Mouse (Mus musculus) left cerebral cortex, postnatal 25 days (tissue): ENCODE measurements around the gene Igfbp4. TPM values are rescaled to one million over a fixed set of nuclear protein-coding genes. Genes with fewer than 3 reads are reported as not detected.

ENCODE experiments used
- DNase-seq, 2 experiments: peaks; one replicate each; pipeline ENCODE4 v3.0.0; 2022; ENCODE audit warnings: low spot score in 2 of 2, mixed read lengths in 1 of 2
- intact Hi-C: fragments of 180-260 bp; cut with DNase I; formaldehyde crosslinking; loops from one replicate; pipeline ENCODE4 v1.15.1; 2025
- total RNA-seq, 2 experiments: library from RNA; stranded (reverse); gene quantifications; 2 replicates each; pipeline ENCODE4 v1.2.3; 2021

Gene Igfbp4
- total RNA-seq, 2 experiments from 2014 or later = 71.2 to 78.2 TPM

DNA sequence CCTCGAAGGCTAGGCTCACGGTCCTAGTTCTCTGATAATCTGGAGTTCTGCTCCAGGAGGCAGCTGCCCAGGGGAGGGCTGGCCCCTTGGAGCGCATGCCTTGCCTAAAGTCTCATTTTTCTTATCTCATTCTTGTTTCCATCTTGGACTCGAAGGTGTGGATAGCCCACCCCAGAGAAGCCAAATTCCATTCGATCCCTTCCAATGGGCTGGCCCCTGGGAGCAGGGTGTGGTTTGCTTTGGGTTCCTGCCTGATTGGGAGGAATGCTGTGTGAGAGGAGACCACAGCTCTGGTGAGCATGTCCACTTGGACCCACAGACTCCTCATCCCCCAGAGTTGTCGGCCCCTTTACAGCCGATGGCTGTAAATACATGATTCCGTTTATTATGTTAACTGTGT, 60.6 kb downstream of the Igfbp4 start:
- intact Hi-C loops = no loop called here
- no peak for DNase-seq

DNA sequence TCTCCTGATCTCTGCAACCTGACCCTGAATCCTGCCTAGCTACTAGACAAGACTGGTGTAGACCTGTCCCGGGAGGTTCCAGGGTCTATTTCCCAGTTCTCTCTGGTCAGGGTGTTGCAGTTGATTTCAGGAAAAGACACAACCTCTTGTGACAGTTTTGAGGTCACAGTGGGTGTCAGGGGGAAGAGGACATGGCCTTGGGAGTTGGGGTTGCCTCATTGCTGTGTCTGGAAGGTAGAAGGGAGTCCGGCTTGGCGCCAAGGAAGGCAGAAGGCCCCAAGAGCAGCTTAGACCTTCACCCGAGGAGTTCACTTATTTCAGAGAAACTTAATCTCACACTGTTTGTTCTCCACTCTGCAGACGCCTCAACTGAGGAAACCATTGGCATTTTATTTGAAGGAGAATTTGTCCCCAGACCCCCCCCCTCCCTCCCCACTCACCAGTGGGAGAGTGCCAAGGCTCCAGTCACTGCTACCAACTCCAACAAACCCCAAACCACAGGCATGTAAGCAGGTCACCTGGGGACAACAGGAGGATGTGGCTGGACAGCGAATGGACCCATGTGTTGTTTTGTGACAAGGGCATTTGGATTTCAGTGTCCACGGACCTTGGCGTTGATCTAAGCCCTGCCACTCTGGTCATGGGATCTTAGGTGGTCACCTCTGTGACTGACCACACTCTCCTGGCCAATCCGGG, 61.7 kb downstream of the Igfbp4 start:
- DNase-seq = no peak
- intact Hi-C loops = no loop called here

Other genes with a start within 250 kb of the Igfbp4 start
- gene Msl1, start 245.7 kb upstream of the Igfbp4 start, total RNA-seq = 100 to 1,000 TPM; 190 to 193 TPM
- gene Casc3, start 236.3 kb upstream of the Igfbp4 start, total RNA-seq = 10 to 100 TPM; 53.9 to 54.7 TPM
- 100 to 1,000 TPM; 138 to 148 TPM for gene Rapgefl1, start 204.5 kb upstream of the Igfbp4 start, total RNA-seq
- 10 to 100 TPM; 61.3 to 63.3 TPM for gene Wipf2, start 177.6 kb upstream of the Igfbp4 start, total RNA-seq
- under 1 TPM; 0.21 to 0.60 TPM for gene Cdc6, start 133.4 kb upstream of the Igfbp4 start, total RNA-seq
- 10 to 100 TPM in 1 of 2 experiments, 1 to 10 TPM in 1; 9.4 to 12.1 TPM for gene Rara, start 113.4 kb upstream of the Igfbp4 start, total RNA-seq
- gene Gjd3, start 58.2 kb upstream of the Igfbp4 start, total RNA-seq = 1 to 10 TPM; 2.9 to 3.0 TPM
- gene Top2a, start 17.1 kb upstream of the Igfbp4 start, total RNA-seq = 1 to 10 TPM in 1 of 2 experiments, under 1 TPM in 1; 0.87 to 1.3 TPM
- gene Tns4, start 48.1 kb downstream of the Igfbp4 start, total RNA-seq = under 1 TPM; 0.21 to 0.64 TPM
- gene Ccr7, start 113.8 kb downstream of the Igfbp4 start, total RNA-seq = under 1 TPM in 1 of 2 experiments, not detected in 1; 0.16 TPM
- 10 to 100 TPM; 56.0 to 59.7 TPM for gene Smarce1, start 189.8 kb downstream of the Igfbp4 start, total RNA-seq
- gene Krt222, start 202.8 kb downstream of the Igfbp4 start, total RNA-seq = 10 to 100 TPM; 26.3 to 27.0 TPM
- gene Krt24, start 244.0 kb downstream of the Igfbp4 start, total RNA-seq = not detected